Mouse (Mus musculus) olfactory bulb, adult 2 months (tissue): ENCODE measurements around the gene Adar.

ENCODE experiments used
- CTCF ChIP-seq: fragments of 200-500 bp; IDR thresholded peaks from 2 replicates; pipeline ENCODE4 v1.5.1; 2012; ENCODE audit warnings: low read depth, mild to moderate bottlenecking, low read length, moderate library complexity; ENCODE audit not compliant: insufficient read depth
- POLR2A ChIP-seq: fragments of 200-500 bp; IDR thresholded peaks from 2 replicates; pipeline ENCODE4 v1.6.1; 2012; ENCODE audit warnings: mild to moderate bottlenecking, low read depth, low read length, moderate library complexity; ENCODE audit not compliant: insufficient read depth

- TF ChIP-seq POLR2A (no peak), CTCF (no peak)
Observed at GRCm38 (mm10) chr3:89801507-89801847, 86.7 kb downstream of the Adar start.
